Mouse (Mus musculus): Measurements from ENCODE around the gene Bbof1. TPM values are rescaled to one million over a fixed set of nuclear protein-coding genes. Genes with fewer than 3 reads are reported as not detected.

The Bbof1 gene
- total RNA-seq, 2 experiments from 2014 or later = 8.4 to 10.1 TPM

- no peak for DNase-seq (ENCODE audit: low spot score in 2 of 2)
Measured at GRCm38 (mm10) chr12:84399663-84400062, 9.2 kb upstream of the Bbof1 start.

- DNase-seq (ENCODE audit: low spot score in 2 of 2) = no peak
Measured at GRCm38 (mm10) chr12:84400068-84400467, 8.8 kb upstream of the Bbof1 start.

GRCm38 (mm10) chr12:84400653-84401052, 8.2 kb upstream of the Bbof1 start:
- DNase-seq (ENCODE audit: low spot score in 2 of 2) = no peak

GRCm38 (mm10) chr12:84402923-84403322, 5.9 kb upstream of the Bbof1 start:
- DNase-seq (ENCODE audit: low spot score in 2 of 2) = no peak

DNA sequence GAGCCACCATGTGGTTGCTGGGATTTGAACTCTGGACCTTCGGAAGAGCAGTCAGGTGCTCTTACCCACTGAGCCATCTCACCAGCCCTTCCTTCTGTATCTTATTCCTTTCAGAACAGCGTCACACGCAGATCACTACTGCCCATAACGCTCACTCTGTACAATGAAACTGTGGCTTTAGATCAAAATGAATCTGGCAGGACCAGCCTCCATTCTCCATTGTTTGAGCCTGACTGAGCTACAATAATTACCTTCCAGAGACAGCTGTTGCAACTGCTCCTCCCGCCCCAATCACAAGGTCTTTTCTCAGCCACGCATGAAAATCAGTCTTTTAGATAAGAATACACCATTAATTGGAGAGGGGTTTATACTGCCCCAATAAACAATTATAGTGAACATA, 4.3 kb upstream of the Bbof1 start:
- DNase-seq (ENCODE audit: low spot score in 2 of 2) = peak in 1 of 2 experiments; percentile 10

DNA sequence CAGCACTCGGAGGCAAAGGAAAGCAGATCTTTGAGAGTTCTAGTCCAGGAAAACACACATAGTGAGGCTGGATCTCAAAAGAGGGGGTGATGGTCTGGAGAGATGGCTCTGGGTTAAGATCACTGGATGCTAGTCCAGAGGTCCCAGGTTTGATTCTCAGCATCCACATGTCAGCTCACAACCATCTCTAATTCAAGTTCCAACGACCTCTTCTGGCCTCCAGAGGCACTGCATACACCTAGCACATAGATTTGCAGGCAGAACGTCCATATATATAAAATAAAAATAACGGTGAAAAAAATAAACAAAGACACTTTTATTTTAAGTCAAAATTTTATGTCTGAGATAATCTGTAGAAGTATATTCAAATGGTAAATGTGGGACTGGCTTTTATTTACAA, 1.6 kb upstream of the Bbof1 start:
- DNase-seq (ENCODE audit: low spot score in 2 of 2) = no peak

DNA sequence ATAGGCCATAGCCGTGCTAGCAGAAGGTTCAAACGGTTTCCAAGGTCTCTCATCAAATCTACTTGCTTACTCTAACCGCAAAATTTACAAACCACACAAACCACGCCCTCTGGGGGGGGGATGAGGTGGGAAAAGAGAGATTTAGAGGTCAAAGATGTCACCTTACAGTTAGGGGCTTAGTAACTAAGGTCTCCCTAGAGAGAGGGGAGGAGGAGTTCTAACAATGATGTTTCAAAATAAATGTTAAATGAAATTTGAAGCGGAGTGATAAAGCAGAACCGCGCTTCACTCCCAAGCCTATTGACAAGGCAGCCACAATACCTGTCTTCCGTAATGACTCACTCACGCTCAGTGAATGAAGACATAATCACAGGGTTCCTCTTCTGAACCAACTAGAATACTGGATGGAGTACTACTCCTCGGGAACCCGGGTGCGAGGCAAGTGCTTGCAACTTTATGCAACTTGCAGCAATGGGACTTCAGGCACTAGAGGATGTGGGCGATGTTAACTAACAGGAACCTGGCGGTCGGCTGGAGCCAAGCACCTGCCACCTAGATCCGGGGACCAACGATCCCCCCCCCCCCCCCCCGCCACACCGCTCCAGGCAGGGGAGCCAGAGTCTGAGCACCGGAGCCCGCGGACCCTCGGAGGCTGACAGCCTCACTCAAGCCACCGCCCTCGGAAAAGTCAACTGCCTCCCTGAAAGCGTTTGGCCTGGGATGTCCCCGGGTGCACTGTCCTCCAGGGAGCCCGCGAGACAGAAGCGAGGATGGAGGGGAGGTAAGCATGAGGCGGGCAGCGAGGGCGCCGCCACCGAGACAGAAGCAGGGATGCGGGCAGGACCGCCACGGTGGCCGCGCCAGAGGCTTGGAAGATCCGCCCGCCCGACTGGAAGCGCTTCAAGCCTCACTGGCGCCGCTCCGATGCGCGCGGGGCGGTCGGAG, 725 bp upstream of the Bbof1 start:
- DNase-seq (ENCODE audit: low spot score in 2 of 2) = peak in 1 of 2 experiments; percentile 29

GRCm38 (mm10) chr12:84416834-84417604, 8.1 kb downstream of the Bbof1 start, which contains the start of gene Rnf113a2:
Gene Rnf113a2 (plus strand): TSS chr12:84417196.
- peak; percentile 79 to 88 for DNase-seq (ENCODE audit: low spot score in 2 of 2)

DNA sequence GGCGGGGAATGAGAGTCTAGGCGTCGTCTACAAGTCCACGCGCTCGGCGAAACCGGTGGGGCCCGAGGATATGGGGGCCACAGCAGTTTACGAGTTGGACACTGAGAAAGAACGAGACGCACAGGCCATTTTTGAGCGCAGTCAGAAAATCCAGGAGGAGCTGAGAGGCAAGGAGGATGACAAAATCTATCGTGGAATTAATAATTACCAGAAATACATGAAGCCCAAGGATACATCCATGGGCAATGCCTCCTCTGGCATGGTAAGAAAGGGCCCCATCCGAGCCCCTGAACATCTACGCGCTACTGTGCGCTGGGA, 8.7 kb downstream of the Bbof1 start:
- DNase-seq (ENCODE audit: low spot score in 2 of 2) = no peak

- DNase-seq (ENCODE audit: low spot score in 2 of 2) = no peak
Measured at GRCm38 (mm10) chr12:84423990-84424389, 15.1 kb downstream of the Bbof1 start.

- no peak for DNase-seq (ENCODE audit: low spot score in 2 of 2)
Measured at GRCm38 (mm10) chr12:84429825-84430224, 21.0 kb downstream of the Bbof1 start.

- DNase-seq (ENCODE audit: low spot score in 2 of 2) = no peak
Measured at GRCm38 (mm10) chr12:84438697-84439096, 29.8 kb downstream of the Bbof1 start.

DNA sequence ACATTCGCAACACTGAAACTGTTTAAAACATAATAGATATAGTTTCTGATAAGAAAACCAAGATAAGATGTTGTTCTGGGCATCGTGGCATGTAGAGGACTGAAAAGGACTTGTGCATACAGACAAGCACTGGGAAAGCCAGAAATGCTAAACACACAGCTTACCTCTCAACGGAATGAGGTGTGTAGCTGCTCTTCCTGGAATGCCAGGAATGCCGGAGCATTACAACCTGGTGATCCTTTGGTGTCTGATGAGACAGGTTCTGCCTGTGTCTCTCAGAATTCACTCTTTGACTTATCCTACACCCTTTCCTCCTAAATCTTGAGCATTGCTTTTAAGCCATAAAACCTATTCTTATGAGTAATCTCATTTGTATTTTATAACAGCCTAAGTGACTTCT, 33.7 kb downstream of the Bbof1 start:
- DNase-seq (ENCODE audit: low spot score in 2 of 2) = no peak

GRCm38 (mm10) chr12:84447386-84447785, 38.5 kb downstream of the Bbof1 start:
- DNase-seq (ENCODE audit: low spot score in 2 of 2) = no peak

GRCm38 (mm10) chr12:84448181-84448580, 39.3 kb downstream of the Bbof1 start:
- DNase-seq (ENCODE audit: low spot score in 2 of 2) = no peak

GRCm38 (mm10) chr12:84449887-84450286, 41.0 kb downstream of the Bbof1 start:
- DNase-seq (ENCODE audit: low spot score in 2 of 2) = no peak

- peak in 1 of 2 experiments; percentile 4 for DNase-seq (ENCODE audit: low spot score in 2 of 2)
Measured at GRCm38 (mm10) chr12:84450351-84450717, 41.5 kb downstream of the Bbof1 start.

DNA sequence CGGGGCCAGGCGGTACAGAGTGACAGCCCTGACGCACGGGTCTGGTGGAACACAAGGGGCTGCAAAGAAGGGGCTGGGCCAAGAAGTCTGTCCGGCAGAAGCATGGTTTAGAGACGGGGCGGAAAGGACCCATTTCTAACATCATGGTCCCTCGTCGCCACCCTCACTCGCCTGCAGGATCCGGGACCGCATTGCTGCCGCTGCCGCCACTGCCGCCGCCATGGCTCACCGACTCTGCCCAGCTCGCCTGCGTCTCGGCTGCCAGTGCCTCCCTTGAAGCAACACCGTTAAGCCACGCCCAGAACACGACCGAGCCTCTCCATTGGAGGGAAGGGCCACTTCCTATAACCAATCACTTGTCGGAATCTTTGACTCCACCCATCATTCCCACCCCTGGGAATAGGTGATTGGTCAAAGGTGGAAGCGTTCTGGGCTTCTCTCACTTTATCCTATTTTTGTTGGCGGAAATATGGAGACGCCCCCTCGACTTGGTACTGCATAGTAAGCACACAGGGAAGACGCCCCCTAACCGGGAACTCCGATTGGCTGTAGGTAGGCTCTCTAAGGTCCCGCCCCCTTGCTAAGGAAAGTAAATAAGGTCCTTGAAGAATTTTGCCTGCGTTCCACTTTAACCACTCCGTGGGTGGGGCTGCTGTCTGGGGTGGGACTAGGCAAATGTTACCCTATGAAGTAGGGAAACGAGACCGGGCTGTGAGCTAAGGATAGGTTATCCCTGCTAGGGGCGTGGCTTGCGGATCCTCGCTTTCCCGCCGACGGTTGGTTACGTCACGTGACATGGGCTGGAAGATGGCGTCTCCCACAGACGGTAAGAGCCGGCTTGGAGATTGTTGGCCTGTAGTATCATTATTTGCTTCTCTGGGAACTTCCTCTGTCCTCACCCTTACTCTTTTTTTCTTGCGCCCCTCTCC, 42.1 kb downstream of the Bbof1 start, which contains the start of the genes Aldh6a1 and Lin52:
Gene Aldh6a1, minus strand, starts transcription at position 287 of the 929 bp plus-strand sequence.
Gene Lin52, plus strand, starts transcription at position 705 of the 929 bp plus-strand sequence.
- peak; percentile 96 to 99 for DNase-seq (ENCODE audit: low spot score in 2 of 2)

DNA sequence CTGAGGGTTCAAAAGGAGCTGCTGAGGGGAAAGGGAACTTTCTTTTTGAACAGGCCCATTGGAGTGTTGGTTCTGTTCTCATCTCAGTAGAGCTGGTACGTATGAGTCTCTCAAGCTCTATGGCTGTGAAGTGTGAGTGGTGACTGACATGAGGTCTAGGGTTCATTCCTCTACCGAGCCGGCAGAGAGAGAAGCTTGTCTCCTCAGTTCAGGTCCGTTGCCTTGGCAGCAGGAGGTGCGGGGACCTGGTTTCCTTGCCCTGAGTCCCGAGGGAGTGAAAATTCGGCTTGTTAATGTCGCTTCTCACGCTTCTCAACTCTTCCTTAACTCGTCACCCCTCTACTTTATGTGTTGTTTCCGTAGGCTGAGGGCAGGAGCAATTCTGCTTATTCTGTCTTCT, 42.9 kb downstream of the Bbof1 start:
- peak in 1 of 2 experiments; percentile 7 for DNase-seq (ENCODE audit: low spot score in 2 of 2)

GRCm38 (mm10) chr12:84456911-84457310, 48.0 kb downstream of the Bbof1 start:
- DNase-seq (ENCODE audit: low spot score in 2 of 2) = no peak

DNA sequence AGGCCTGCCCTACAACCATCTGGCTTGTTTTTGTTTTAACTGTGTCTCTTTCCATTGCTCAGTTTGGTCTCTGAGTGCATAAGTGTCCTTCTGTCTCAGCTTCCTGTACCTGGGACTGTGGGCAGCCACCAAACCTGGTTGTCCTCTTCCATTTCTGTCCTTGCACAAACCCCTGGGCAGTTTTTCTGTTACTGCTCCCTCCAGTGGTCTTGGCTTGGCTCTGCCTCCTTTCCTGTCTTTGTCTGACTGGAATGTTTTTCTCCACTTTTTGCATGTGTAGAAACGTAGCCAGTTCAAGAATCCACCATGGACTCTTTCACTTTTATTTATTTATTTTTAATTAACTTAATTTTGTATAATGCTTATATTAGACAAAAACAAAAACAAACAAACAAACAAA, 51.0 kb downstream of the Bbof1 start:
- DNase-seq (ENCODE audit: low spot score in 2 of 2) = no peak

Data from layer of hippocampus, adult 18-20 months (tissue).